Mouse (Mus musculus) forebrain, embryonic 10.5 days (tissue): ENCODE measurements around the gene Tspan2. TPM values are rescaled to one million over a fixed set of nuclear protein-coding genes. Genes with fewer than 3 reads are reported as not detected.

Experiments used
- DNase-seq: peaks from one replicate; pipeline ENCODE4 v3.0.0-alpha.2; 2017; ENCODE audit warnings: low spot score; ENCODE audit errors: extremely low spot score
- H3K27ac ChIP-seq: fragments of 300-500 bp; sonication (generic); 2 replicates; pipeline ENCODE4 v1.5.1; 2016; ENCODE audit warnings: mild to moderate bottlenecking
- H3K27me3 ChIP-seq: fragments of 300-500 bp; sonication (generic); 2 replicates; pipeline ENCODE4 v1.6.1; 2016; ENCODE audit warnings: mild to moderate bottlenecking; ENCODE audit not compliant: poor library complexity, severe bottlenecking
- H3K36me3 ChIP-seq: fragments of 300-500 bp; sonication (generic); replicated peaks from 2 replicates; pipeline ENCODE4 v1.6.1; 2016; ENCODE audit warnings: mild to moderate bottlenecking, moderate library complexity
- H3K4me1 ChIP-seq: fragments of 300-500 bp; sonication (generic); 2 replicates; pipeline ENCODE4 v1.6.1; 2016
- H3K4me3 ChIP-seq: fragments of 300-500 bp; sonication (generic); 2 replicates; pipeline ENCODE4 v1.5.1; 2016; ENCODE audit warnings: mild to moderate bottlenecking, moderate library complexity
- H3K9me3 ChIP-seq: fragments of 300-500 bp; sonication (generic); 2 replicates; pipeline ENCODE4 v1.6.1; 2016; ENCODE audit warnings: mild to moderate bottlenecking, moderate library complexity
- WGBS: fragments of 180-500 bp; shearing (Covaris S2); methylation state at CpG from one replicate; pipeline ENCODE4 v1.1.7; 2016; 5-methylcytosine and 5-hydroxymethylcytosine counted together
- polyA plus RNA-seq: library from polyadenylated mRNA; unstranded; fragments of >200 nt; fragmentation: Nextera tagmentation; extraction: Ambion mirVana; gene quantifications from 2 replicates; pipeline ENCODE4 v1.2.1, GENCODE M21; 2016

Tspan2 gene
- polyA plus RNA-seq, 1 experiment from 2014 or later: 7.5 TPM

- H3K4me3 ChIP-seq: no peak overlapping the region
- DNase-seq: no peak
- H3K36me3 ChIP-seq: no peaks in the 10 kb centered on the region
- H3K27me3 ChIP-seq: peaks cover 27% of the 10 kb centered on the region
- H3K9me3 ChIP-seq: no peaks in the 10 kb centered on the region
- 84% methylated on average over 10 of the region's 10 CpGs for WGBS
- H3K4me1 ChIP-seq: peaks cover 31% of the 10 kb centered on the region
- H3K27ac ChIP-seq: no peak overlapping the region
These were observed 4.0 kb downstream of the Tspan2 start for GRCm38 (mm10) chr3:102738161-102738901.

- no peak for DNase-seq
- Histone ChIP-seq H3K4me3 (no peak overlapping the region), H3K4me1 (peaks cover 35% of the 10 kb centered on the region), H3K27ac (no peak overlapping the region), H3K36me3 (no peaks in the 10 kb centered on the region), H3K27me3 (peaks cover 21% of the 10 kb centered on the region), H3K9me3 (no peaks in the 10 kb centered on the region)
- 85% methylated on average over 6 of the region's 6 CpGs for WGBS
These were observed 4.6 kb downstream of the Tspan2 start for GRCm38 (mm10) chr3:102738926-102739325.

- no peak for DNase-seq
- Histone ChIP-seq H3K36me3 (no peaks in the 10 kb centered on the region), H3K9me3 (no peaks in the 10 kb centered on the region), H3K27ac (peak overlapping the region; percentile 51), H3K4me3 (no peak overlapping the region), H3K4me1 (peaks cover 26% of the 10 kb centered on the region), H3K27me3 (no peaks in the 10 kb centered on the region)
- 45% methylated on average over 4 of the region's 4 CpGs for WGBS
These were observed 8.4 kb downstream of the Tspan2 start for GRCm38 (mm10) chr3:102742725-102743124.

- H3K4me1 ChIP-seq: peaks cover 27% of the 10 kb centered on the region
- no peaks in the 10 kb centered on the region for H3K27me3 ChIP-seq
- peak overlapping the region; percentile 51 for H3K27ac ChIP-seq
- no peak for DNase-seq
- H3K4me3 ChIP-seq: no peak overlapping the region
- WGBS: 51% methylated on average over 4 of the region's 4 CpGs
- H3K9me3 ChIP-seq: no peaks in the 10 kb centered on the region
- no peaks in the 10 kb centered on the region for H3K36me3 ChIP-seq
These were observed 8.9 kb downstream of the Tspan2 start for GRCm38 (mm10) chr3:102743202-102743601.

GRCm38 (mm10) chr3:102743781-102744471 is 9.6 kb downstream of the Tspan2 start:
- Histone ChIP-seq H3K27ac (no peak overlapping the region), H3K9me3 (no peaks in the 10 kb centered on the region), H3K27me3 (no peaks in the 10 kb centered on the region), H3K4me3 (no peak overlapping the region), H3K36me3 (no peaks in the 10 kb centered on the region), H3K4me1 (peaks cover 28% of the 10 kb centered on the region)
- WGBS: 85% methylated on average over 9 of the region's 9 CpGs
- DNase-seq: no peak

- Histone ChIP-seq H3K36me3 (no peaks in the 10 kb centered on the region), H3K27ac (0 out of 2 replicates have a peak overlapping the region, but pooled peaks have one; percentile 8), H3K4me1 (peaks cover 28% of the 10 kb centered on the region), H3K9me3 (no peaks in the 10 kb centered on the region), H3K27me3 (no peaks in the 10 kb centered on the region), H3K4me3 (no peak overlapping the region)
- 68% methylated on average over 5 of the region's 5 CpGs for WGBS
- DNase-seq: no peak
These were observed 10.3 kb downstream of the Tspan2 start for GRCm38 (mm10) chr3:102744657-102745056.

- Histone ChIP-seq H3K27me3 (no peaks in the 10 kb centered on the region), H3K9me3 (no peaks in the 10 kb centered on the region), H3K4me3 (no peak overlapping the region), H3K4me1 (peaks cover 28% of the 10 kb centered on the region), H3K27ac (no peak overlapping the region), H3K36me3 (peaks cover 8% of the 10 kb centered on the region)
- 83% methylated on average over 4 of the region's 4 CpGs for WGBS
- DNase-seq: no peak
These were observed 11.8 kb downstream of the Tspan2 start for GRCm38 (mm10) chr3:102746174-102746573.

- H3K9me3 ChIP-seq: no peaks in the 10 kb centered on the region
- H3K4me3 ChIP-seq: no peak overlapping the region
- no peak overlapping the region for H3K27ac ChIP-seq
- no peaks in the 10 kb centered on the region for H3K27me3 ChIP-seq
- 87% methylated on average over 3 of the region's 3 CpGs for WGBS
- DNase-seq: no peak
- H3K36me3 ChIP-seq: peaks cover 11% of the 10 kb centered on the region
- H3K4me1 ChIP-seq: peaks cover 22% of the 10 kb centered on the region
These were observed 13.7 kb downstream of the Tspan2 start for GRCm38 (mm10) chr3:102748038-102748437.

- 85% methylated on average over 5 of the region's 5 CpGs for WGBS
- no peaks in the 10 kb centered on the region for H3K27me3 ChIP-seq
- peaks cover 16% of the 10 kb centered on the region for H3K4me1 ChIP-seq
- H3K4me3 ChIP-seq: no peak overlapping the region
- H3K9me3 ChIP-seq: no peaks in the 10 kb centered on the region
- no peak for DNase-seq
- peaks cover 11% of the 10 kb centered on the region for H3K36me3 ChIP-seq
- no peak overlapping the region for H3K27ac ChIP-seq
These were observed 14.4 kb downstream of the Tspan2 start for GRCm38 (mm10) chr3:102748686-102749085.

GRCm38 (mm10) chr3:102751136-102751535 is 16.8 kb downstream of the Tspan2 start:
- Histone ChIP-seq H3K4me3 (no peak overlapping the region), H3K4me1 (0 out of 2 replicates have a peak, but pooled peaks cover 3% of the 10 kb centered on the region), H3K9me3 (no peaks in the 10 kb centered on the region), H3K36me3 (peaks cover 11% of the 10 kb centered on the region), H3K27ac (no peak overlapping the region), H3K27me3 (no peaks in the 10 kb centered on the region)
- 90% methylated on average over 5 of the region's 5 CpGs for WGBS
- DNase-seq: no peak

GRCm38 (mm10) chr3:102751536-102751935 is 17.2 kb downstream of the Tspan2 start:
- Histone ChIP-seq H3K27me3 (no peaks in the 10 kb centered on the region), H3K36me3 (peaks cover 11% of the 10 kb centered on the region), H3K4me1 (0 out of 2 replicates have a peak, but pooled peaks cover 3% of the 10 kb centered on the region), H3K4me3 (no peak overlapping the region), H3K9me3 (no peaks in the 10 kb centered on the region), H3K27ac (no peak overlapping the region)
- no peak for DNase-seq
- WGBS: 94% methylated on average over 3 of the region's 3 CpGs

- WGBS: 92% methylated on average over 4 of the region's 4 CpGs
- Histone ChIP-seq H3K27me3 (no peaks in the 10 kb centered on the region), H3K27ac (no peak overlapping the region), H3K9me3 (no peaks in the 10 kb centered on the region), H3K4me3 (no peak overlapping the region), H3K36me3 (peaks cover 11% of the 10 kb centered on the region), H3K4me1 (0 out of 2 replicates have a peak, but pooled peaks cover 3% of the 10 kb centered on the region)
- DNase-seq: no peak
These were observed 17.7 kb downstream of the Tspan2 start for GRCm38 (mm10) chr3:102752053-102752452.

GRCm38 (mm10) chr3:102752457-102752856 is 18.1 kb downstream of the Tspan2 start:
- DNase-seq: no peak
- 0 out of 2 replicates have a peak, but pooled peaks cover 3% of the 10 kb centered on the region for H3K4me1 ChIP-seq
- H3K27ac ChIP-seq: no peak overlapping the region
- H3K4me3 ChIP-seq: no peak overlapping the region
- H3K9me3 ChIP-seq: no peaks in the 10 kb centered on the region
- 87% methylated on average over 5 of the region's 5 CpGs for WGBS
- H3K27me3 ChIP-seq: no peaks in the 10 kb centered on the region
- H3K36me3 ChIP-seq: peaks cover 11% of the 10 kb centered on the region
